Mouse (Mus musculus): Measurements from ENCODE around the gene Pinlyp. TPM values are rescaled to one million over a fixed set of nuclear protein-coding genes. Genes with fewer than 3 reads are reported as not detected.
"Not testable (repeated sequence)": the region's sequence is repeated elsewhere in the genome, so short reads cannot be mapped to it uniquely, and the experiment has no call there.

The Pinlyp gene
- total and polyA plus RNA-seq, 2 experiments from 2014 or later, result not detected

- not testable (repeated sequence) for H3K9me3 ChIP-seq (replicated peaks; ENCODE audit: control insufficient read depth, low read length); H3K4me1 ChIP-seq (ENCODE audit: control insufficient read depth, insufficient read depth); H3K9ac ChIP-seq (replicated peaks; ENCODE audit: low read depth, low read length); H3K36me3 ChIP-seq (replicated peaks; ENCODE audit: control insufficient read depth, insufficient read depth, low read length); ATAC-seq (ENCODE audit: insufficient read depth, low read depth); H3K4me3 ChIP-seq (ENCODE audit: low read depth, low read length); H3K27ac ChIP-seq (ENCODE audit: low read depth); H3K27me3 ChIP-seq (ENCODE audit: control insufficient read depth, insufficient read depth, low read length); H3K4me2 ChIP-seq (ENCODE audit: low read depth, low read length); DNase-seq (ENCODE audit: low spot score)
- peak; percentile 11; the same call in 1 of the 2 replicates for TF ChIP-seq CTCF (IDR thresholded peaks at IDR 0.05; ENCODE audit: low read depth)
- 73% methylated on average over 8 of the region's 8 CpGs for whole genome bisulfite sequencing
Measured at GRCm38 (mm10) chr7:24516319-24516718, 29.6 kb downstream of the Pinlyp start.

DNA sequence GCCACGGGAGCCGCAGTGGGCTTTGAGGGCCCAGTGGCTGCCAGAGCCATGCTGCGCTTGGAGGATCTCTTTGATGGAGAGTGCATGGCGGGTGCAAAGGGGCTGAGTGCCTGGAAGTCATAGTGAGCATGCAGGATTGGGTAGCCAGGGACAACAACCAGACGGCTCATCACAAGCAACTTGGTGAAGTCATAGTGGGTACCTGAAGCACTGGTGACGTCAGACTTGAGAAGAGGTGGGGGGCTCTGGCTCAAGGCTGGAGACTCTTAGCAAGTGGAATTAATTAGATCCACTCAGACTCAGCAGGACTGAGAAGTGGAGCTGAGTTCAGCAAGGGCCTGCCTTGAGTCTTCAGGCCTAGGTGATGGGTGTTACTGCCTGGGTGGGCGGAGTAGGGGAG, 33.6 kb downstream of the Pinlyp start, which contains the start of gene AC161166.1:
Gene AC161166.1 (minus strand): TSS at position 101 of the 400 bp plus-strand sequence.
- Histone ChIP-seq H3K9ac (replicated peaks; ENCODE audit: low read depth, low read length) (no peak within 1 kb of the TSS), H3K4me3 (ENCODE audit: low read depth, low read length) (no peak within 1 kb of the TSS), H3K4me2 (ENCODE audit: low read depth, low read length) (no peak within 1 kb of the TSS), H3K27me3 (ENCODE audit: control insufficient read depth, insufficient read depth, low read length) (no peaks in the 10 kb centered on the region), H3K27ac (ENCODE audit: low read depth) (no peak within 1 kb of the TSS), H3K9me3 (replicated peaks; ENCODE audit: control insufficient read depth, low read length) (no peaks in the 10 kb centered on the region), H3K4me1 (ENCODE audit: control insufficient read depth, insufficient read depth) (peaks cover 8% of the 10 kb centered on the region), H3K36me3 (replicated peaks; ENCODE audit: control insufficient read depth, insufficient read depth, low read length) (no peaks in the 10 kb centered on the region)
- DNase-seq (ENCODE audit: low spot score), result no peak
- no peak for ATAC-seq (ENCODE audit: insufficient read depth, low read depth)
- TF ChIP-seq EP300 (IDR thresholded peaks at IDR 0.05; ENCODE audit: low read depth) (no peak), CTCF (IDR thresholded peaks at IDR 0.05; ENCODE audit: low read depth) (no peak)
- WGBS, result 86% methylated on average over 7 of the region's 7 CpGs

DNA sequence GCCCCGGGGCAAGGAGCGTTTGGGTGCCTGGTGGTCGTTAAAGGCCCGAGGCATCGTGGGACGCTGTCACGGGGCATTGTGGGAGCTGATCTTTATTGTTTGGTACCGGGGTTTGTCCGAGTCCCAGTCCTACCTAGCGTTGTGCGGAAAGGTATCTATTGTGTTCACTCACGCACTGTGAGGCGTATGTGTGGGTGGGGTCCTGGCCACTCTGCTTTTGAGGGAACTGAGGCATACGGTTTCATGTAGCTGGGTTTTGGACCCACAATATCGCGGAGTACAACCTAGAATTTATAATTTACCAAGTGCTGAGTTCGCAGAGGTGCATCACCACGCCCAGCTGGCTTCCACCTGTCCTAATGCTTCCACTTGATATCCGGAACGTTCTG, 38.2 kb downstream of the Pinlyp start:
- H3K4me1 ChIP-seq (ENCODE audit: control insufficient read depth, insufficient read depth), result peaks cover 31% of the 10 kb centered on the region
- H3K9me3 ChIP-seq (replicated peaks; ENCODE audit: control insufficient read depth, low read length), result no peaks in the 10 kb centered on the region
- H3K9ac ChIP-seq (replicated peaks; ENCODE audit: low read depth, low read length), result peak overlapping the region; percentile 90
- H3K27me3 ChIP-seq (ENCODE audit: control insufficient read depth, insufficient read depth, low read length), result 0 out of 2 replicates have a peak, but pooled peaks cover 5% of the 10 kb centered on the region
- TF ChIP-seq EP300 (IDR thresholded peaks at IDR 0.05; ENCODE audit: low read depth) (0 out of 2 replicates have a peak, but pooled peaks have one; percentile 7), CTCF (IDR thresholded peaks at IDR 0.05; ENCODE audit: low read depth) (no peak)
- under 1% methylated on average over 20 of the region's 20 CpGs for WGBS
- no peak for DNase-seq (ENCODE audit: low spot score)
- H3K4me3 ChIP-seq (ENCODE audit: low read depth, low read length), result peak overlapping the region; percentile 64
- no peak for ATAC-seq (ENCODE audit: insufficient read depth, low read depth)
- H3K36me3 ChIP-seq (replicated peaks; ENCODE audit: control insufficient read depth, insufficient read depth, low read length), result no peaks in the 10 kb centered on the region
- peak overlapping the region; percentile 97 for H3K4me2 ChIP-seq (ENCODE audit: low read depth, low read length)
- H3K27ac ChIP-seq (ENCODE audit: low read depth), result peak overlapping the region; percentile 98

DNA sequence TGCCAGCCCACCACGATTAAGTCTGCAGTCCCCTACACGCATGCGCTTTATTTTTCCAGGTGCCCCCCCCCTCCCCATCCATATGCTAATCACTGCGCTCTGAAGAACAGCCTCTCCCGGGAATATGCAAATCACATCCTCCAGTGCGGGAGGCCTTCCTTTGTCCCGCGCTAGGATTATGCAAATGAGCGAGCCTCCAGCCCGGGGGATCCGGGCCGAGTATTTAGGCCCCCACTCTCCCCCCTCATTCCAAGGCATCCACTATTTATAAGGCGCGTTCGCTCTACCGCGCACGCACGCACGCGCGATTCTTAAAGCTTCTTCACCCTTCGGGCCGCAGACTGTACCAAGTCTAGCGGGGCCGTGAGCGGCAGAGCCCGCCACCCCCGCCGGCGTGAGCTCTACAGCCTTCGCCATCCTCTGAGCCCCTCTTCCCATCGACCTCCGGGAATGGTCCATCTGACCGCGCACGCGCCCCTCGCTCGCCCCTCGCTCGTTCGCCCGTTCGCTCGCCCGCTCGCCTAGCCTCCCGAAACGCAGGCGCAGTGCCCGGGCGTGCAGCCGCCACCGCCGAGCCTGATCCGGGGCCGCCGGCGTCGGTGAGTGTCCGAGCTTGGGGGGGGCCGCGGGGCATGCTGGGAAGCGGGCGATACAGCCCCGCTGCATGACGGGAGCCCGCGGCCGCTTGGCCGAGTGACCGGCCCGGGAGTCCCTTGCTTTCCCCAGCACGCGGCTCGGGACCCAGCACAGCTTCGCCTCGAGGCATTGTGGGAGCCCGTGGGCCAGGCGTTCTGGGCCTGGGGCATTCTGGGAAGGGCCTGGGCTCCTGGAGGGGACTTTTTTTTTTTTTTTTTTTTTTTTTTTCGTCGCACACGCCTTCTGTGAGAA, 38.8 kb downstream of the Pinlyp start, which contains the start of gene Zfp428:
Gene Zfp428 (plus strand): TSS at position 169 of the 888 bp plus-strand sequence.
- ATAC-seq (ENCODE audit: insufficient read depth, low read depth) (peak; percentile 88), DNase-seq (ENCODE audit: low spot score) (peak; percentile 79)
- Histone ChIP-seq H3K4me2 (ENCODE audit: low read depth, low read length) (peak within 1 kb of the TSS; percentile 97), H3K36me3 (replicated peaks; ENCODE audit: control insufficient read depth, insufficient read depth, low read length) (no peaks in the 10 kb centered on the region), H3K4me1 (ENCODE audit: control insufficient read depth, insufficient read depth) (peaks cover 31% of the 10 kb centered on the region), H3K4me3 (ENCODE audit: low read depth, low read length) (peak within 1 kb of the TSS; percentile 64), H3K9me3 (replicated peaks; ENCODE audit: control insufficient read depth, low read length) (no peaks in the 10 kb centered on the region), H3K9ac (replicated peaks; ENCODE audit: low read depth, low read length) (peak within 1 kb of the TSS; percentile 90), H3K27ac (ENCODE audit: low read depth) (peak within 1 kb of the TSS; percentile 98), H3K27me3 (ENCODE audit: control insufficient read depth, insufficient read depth, low read length) (0 out of 2 replicates have a peak, but pooled peaks cover 9% of the 10 kb centered on the region)
- WGBS, result under 1% methylated on average over 83 of the region's 84 CpGs
- TF ChIP-seq CTCF (IDR thresholded peaks at IDR 0.05; ENCODE audit: low read depth) (no peak), EP300 (IDR thresholded peaks at IDR 0.05; ENCODE audit: low read depth) (peak; percentile 65; the same call in 1 of the 2 replicates)

DNA sequence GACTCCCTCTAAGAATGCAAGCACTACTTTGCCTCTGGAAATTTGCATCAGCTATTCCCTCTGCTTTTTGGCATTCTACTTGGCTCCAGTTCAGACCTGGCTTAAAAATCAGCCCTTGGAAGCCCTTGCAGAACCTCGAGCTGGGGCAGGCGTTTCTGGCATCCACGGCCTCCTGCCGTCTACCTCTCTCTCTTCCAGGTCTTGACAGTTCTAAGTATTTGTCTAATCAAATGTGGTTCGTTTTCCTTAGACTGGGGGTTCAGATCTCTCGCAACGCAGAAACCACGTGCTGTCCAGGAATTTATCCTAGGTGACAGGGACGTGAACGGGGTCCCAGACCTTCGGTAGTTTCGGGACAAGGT, 39.5 kb downstream of the Pinlyp start:
- WGBS, result 4% methylated on average over 12 of the region's 12 CpGs
- peak; percentile 24 for ATAC-seq (ENCODE audit: insufficient read depth, low read depth)
- DNase-seq (ENCODE audit: low spot score), result peak; percentile 89

More for the DNA sequence above, 39.5 kb downstream of the Pinlyp start:
- no peaks in the 10 kb centered on the region for H3K9me3 ChIP-seq (replicated peaks; ENCODE audit: control insufficient read depth, low read length)
- peak overlapping the region; percentile 97 for H3K4me2 ChIP-seq (ENCODE audit: low read depth, low read length)
- peak overlapping the region; percentile 98 for H3K27ac ChIP-seq (ENCODE audit: low read depth)
- H3K9ac ChIP-seq (replicated peaks; ENCODE audit: low read depth, low read length), result peak overlapping the region; percentile 90
- TF ChIP-seq CTCF (IDR thresholded peaks at IDR 0.05; ENCODE audit: low read depth), result no peak
- no peak for TF ChIP-seq EP300 (IDR thresholded peaks at IDR 0.05; ENCODE audit: low read depth)
- no peaks in the 10 kb centered on the region for H3K36me3 ChIP-seq (replicated peaks; ENCODE audit: control insufficient read depth, insufficient read depth, low read length)
- H3K4me3 ChIP-seq (ENCODE audit: low read depth, low read length), result peak overlapping the region; percentile 64
- H3K27me3 ChIP-seq (ENCODE audit: control insufficient read depth, insufficient read depth, low read length), result peaks cover 13% of the 10 kb centered on the region
- H3K4me1 ChIP-seq (ENCODE audit: control insufficient read depth, insufficient read depth), result peaks cover 31% of the 10 kb centered on the region
